In genomic region chr14:115819021-115819420, GRCm38 (mm10) we compare ENCODE assay signal across 9 mouse cellular contexts.
DNase-seq lines count a peak whose midpoint lies in the region; ATAC-seq and TF ChIP-seq lines count a peak whose summit lies in the region.
"Had no signal": no experiment of that assay in that cellular context is flagged by ENCODE, and none has a peak within 500 bp of the region (broad histone marks: within the 10 kb centered on the region; RNA-seq: fewer than 3 reads in every experiment).

No protein-coding gene starts in this region.

- H3K36me3 ChIP-seq in limb, embryonic 11.5 days (ENCODE audit: control insufficient read depth, insufficient read depth, low read length), result no peaks in the 10 kb centered on the region

- no peak for ATAC-seq in limb, embryonic 11.5 days (ENCODE audit: insufficient number of reproducible peaks, low FRiP score, low TSS enrichment, low read depth)

- no peak overlapping the region for H3K9ac ChIP-seq in limb, embryonic 11.5 days (ENCODE audit: low read length)

- no peaks in the 10 kb centered on the region for H3K27me3 ChIP-seq in limb, embryonic 11.5 days (ENCODE audit: control insufficient read depth, insufficient read depth, low read length)
- H3K27me3 ChIP-seq in cerebellum, adult 2 months (ENCODE audit: control insufficient read depth, insufficient read depth, low read length), result no peaks in the 10 kb centered on the region; the same call in 1 of the 2 replicates

- DNase-seq in adrenal gland, postnatal 10 days, result peak; percentile 7
- DNase-seq in adrenal gland, postnatal 14 days, result no peak
- no peak for DNase-seq in layer of hippocampus, adult 2 months (ENCODE audit: low spot score in 2 of 2)
- DNase-seq in layer of hippocampus, postnatal 36 days, result no peak
- DNase-seq in c-Kit-positive CD71-negative TER-119-negative erythroid progenitor cells, embryonic 14.5 days (ENCODE audit: low read depth), result peak; percentile 13
- DNase-seq in limb, embryonic 11.5 days (ENCODE audit: low spot score), result peak; percentile 61
- DNase-seq in cerebellum, adult 2 months, result no peak
- DNase-seq in urinary bladder, postnatal 25 days (ENCODE audit: low spot score), result no peak
- DNase-seq: gastrocnemius, postnatal 14 days had no signal

- no peak overlapping the region for H3K4me3 ChIP-seq in layer of hippocampus, adult 2 months
- H3K4me3 ChIP-seq in limb, embryonic 11.5 days (ENCODE audit: low read depth, low read length), result no peak overlapping the region
- no peak overlapping the region for H3K4me3 ChIP-seq in cerebellum, adult 2 months (replicated peaks; ENCODE audit: insufficient read depth, low read depth, low read length)

- no peaks in the 10 kb centered on the region for H3K9me3 ChIP-seq in limb, embryonic 11.5 days (ENCODE audit: control insufficient read depth, low read length)

- H3K4me2 ChIP-seq in limb, embryonic 11.5 days (ENCODE audit: low read depth, severe bottlenecking), result no peak overlapping the region

- H3K4me1 ChIP-seq in limb, embryonic 11.5 days (ENCODE audit: control insufficient read depth, insufficient read depth, low read length), result no peaks in the 10 kb centered on the region
- H3K4me1 ChIP-seq in cerebellum, adult 2 months (ENCODE audit: control insufficient read depth, insufficient read depth, low read length), result no peaks in the 10 kb centered on the region

- H3K27ac ChIP-seq in layer of hippocampus, adult 2 months, result no peak overlapping the region
- H3K27ac ChIP-seq in limb, embryonic 11.5 days (replicated peaks; ENCODE audit: low read depth, low read length), result no peak overlapping the region
- no peak overlapping the region for H3K27ac ChIP-seq in cerebellum, adult 2 months (ENCODE audit: insufficient read depth, low read length)

- TF ChIP-seq POLR2A in cerebellum, adult 2 months (IDR thresholded peaks at IDR 0.05; ENCODE audit: borderline replicate concordance, insufficient read depth, low read length), result no peak

- TF ChIP-seq CTCF in layer of hippocampus, adult 2 months (conservative IDR thresholded peaks at IDR 0.05), result peak; percentile 72
- TF ChIP-seq CTCF in cerebellum, adult 2 months (IDR thresholded peaks at IDR 0.05; ENCODE audit: borderline replicate concordance, insufficient read depth, low read depth, low read length), result no peak

- WGBS in limb, embryonic 11.5 days, result 13% methylated on average over 1 of the region's 1 CpGs
- 22% methylated on average over 1 of the region's 1 CpGs for WGBS in cerebellum, adult 2 months

Comparison
In these comparisons a context has a peak if more than half of its experiments do, and no peak if none do; other contexts are left out.
1. DNase-seq: peak in adrenal gland, postnatal 10 days (single experiment), c-Kit-positive CD71-negative TER-119-negative erythroid progenitor cells, embryonic 14.5 days (single experiment) and limb, embryonic 11.5 days (single experiment); none in adrenal gland, postnatal 14 days (single experiment), layer of hippocampus, adult 2 months (0 of 2), layer of hippocampus, postnatal 36 days (0 of 2), cerebellum, adult 2 months (0 of 2) and urinary bladder, postnatal 25 days (single experiment).